Mouse (Mus musculus) layer of hippocampus, adult 2 months (tissue): ENCODE measurements around the gene Tec. TPM values are rescaled to one million over a fixed set of nuclear protein-coding genes. Genes with fewer than 3 reads are reported as not detected.

Experiments used
- DNase-seq, 2 experiments: peaks; one replicate each; pipeline ENCODE4 v3.0.0; 2022; ENCODE audit warnings: low spot score in 2 of 2
- H3K27ac ChIP-seq: fragments of 200-600 bp; 2 replicates; pipeline ENCODE4 v1.8.1; 2022
- H3K4me3 ChIP-seq: fragments of 200-600 bp; 2 replicates; pipeline ENCODE4 v1.8.1; 2022; ENCODE audit warnings: mild to moderate bottlenecking
- CTCF ChIP-seq: fragments of 200-600 bp; conservative IDR thresholded peaks from 2 replicates; pipeline ENCODE4 v1.8.1; 2022; ENCODE audit warnings: antibody characterized with exemption, mild to moderate bottlenecking, moderate library complexity
- total RNA-seq, 2 experiments: library from RNA; stranded (reverse); gene quantifications; 2 replicates each; pipeline ENCODE4 v1.2.3; 2021

The Tec gene
- total RNA-seq, 2 experiments from 2014 or later = 1.1 to 1.8 TPM

DNA sequence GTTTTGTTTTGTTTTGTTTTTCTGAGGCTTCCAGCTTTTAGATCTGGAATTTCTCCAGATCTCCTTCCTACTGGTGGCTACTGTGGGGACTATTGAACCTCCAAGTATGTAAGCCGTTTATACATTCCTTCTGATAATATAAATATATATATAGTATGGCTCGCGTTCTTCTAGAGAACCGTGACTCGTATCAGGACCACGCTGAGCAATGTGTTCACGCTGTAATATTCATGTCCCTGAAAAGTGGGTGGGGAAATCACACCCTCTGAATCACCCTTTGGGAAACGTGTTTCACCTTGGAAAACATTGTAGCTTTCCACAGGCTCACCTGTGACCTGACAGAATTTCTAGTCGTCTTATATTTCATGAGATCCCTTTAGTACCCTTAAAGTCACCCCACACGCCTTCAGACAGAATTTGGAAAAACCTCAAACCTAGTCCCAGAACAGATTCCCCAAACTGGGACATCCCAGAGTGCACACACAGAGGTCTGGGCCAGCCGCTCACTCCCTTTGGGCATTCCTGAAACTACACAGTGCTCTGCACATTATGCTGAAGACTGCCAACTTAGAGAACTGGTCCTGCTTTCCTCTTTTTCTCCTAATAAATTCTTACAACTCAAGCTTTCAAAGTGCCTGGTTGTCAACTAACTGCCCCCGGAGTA is 13.6 kb upstream of the Tec start:
- DNase-seq = no peak
- no peak overlapping the region for H3K4me3 ChIP-seq
- TF ChIP-seq CTCF = no peak
- no peak overlapping the region for H3K27ac ChIP-seq

DNA sequence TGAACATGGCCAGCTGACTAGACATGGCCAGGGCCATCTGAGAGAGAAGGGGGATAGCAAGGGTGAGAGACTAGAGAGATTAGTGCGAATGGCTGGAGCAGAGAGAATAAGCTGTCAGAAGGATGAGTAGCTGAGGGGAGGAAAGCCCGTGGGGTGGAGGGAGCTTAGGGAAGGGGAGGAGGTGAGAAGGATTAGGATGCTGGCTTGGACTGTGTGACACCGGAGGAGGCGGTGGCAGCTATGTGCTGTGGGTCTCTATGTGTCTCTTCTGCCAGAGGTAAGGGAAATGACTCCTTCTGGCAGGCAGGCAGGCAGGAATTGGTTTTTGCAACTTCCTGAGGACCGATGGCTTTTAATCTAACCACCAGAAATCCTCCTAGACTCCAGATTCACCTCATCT is 11.5 kb upstream of the Tec start:
- H3K4me3 ChIP-seq = no peak overlapping the region
- no peak for TF ChIP-seq CTCF
- no peak for DNase-seq
- no peak overlapping the region for H3K27ac ChIP-seq

DNA sequence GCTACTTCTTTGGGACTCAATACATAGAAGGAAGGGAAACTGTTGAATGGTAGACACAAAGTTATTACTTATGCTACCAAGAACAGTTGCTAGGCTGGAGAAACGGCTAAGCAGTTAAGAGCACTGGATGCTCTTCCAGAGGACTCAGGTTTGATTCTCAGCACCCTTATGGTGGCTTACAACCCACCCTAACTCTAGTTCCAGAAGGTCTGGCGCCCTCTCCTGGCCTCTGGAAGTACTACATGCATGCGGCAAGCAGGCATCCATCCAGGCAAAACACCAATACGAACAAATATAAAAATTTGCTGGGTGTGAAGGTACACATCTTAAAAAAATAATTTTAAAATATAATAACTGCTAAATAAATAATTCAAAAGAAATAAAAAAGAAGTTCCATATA is 2.8 kb upstream of the Tec start:
- DNase-seq = no peak
- TF ChIP-seq CTCF = peak; percentile 69
- Histone ChIP-seq H3K27ac (no peak overlapping the region), H3K4me3 (no peak overlapping the region)

DNA sequence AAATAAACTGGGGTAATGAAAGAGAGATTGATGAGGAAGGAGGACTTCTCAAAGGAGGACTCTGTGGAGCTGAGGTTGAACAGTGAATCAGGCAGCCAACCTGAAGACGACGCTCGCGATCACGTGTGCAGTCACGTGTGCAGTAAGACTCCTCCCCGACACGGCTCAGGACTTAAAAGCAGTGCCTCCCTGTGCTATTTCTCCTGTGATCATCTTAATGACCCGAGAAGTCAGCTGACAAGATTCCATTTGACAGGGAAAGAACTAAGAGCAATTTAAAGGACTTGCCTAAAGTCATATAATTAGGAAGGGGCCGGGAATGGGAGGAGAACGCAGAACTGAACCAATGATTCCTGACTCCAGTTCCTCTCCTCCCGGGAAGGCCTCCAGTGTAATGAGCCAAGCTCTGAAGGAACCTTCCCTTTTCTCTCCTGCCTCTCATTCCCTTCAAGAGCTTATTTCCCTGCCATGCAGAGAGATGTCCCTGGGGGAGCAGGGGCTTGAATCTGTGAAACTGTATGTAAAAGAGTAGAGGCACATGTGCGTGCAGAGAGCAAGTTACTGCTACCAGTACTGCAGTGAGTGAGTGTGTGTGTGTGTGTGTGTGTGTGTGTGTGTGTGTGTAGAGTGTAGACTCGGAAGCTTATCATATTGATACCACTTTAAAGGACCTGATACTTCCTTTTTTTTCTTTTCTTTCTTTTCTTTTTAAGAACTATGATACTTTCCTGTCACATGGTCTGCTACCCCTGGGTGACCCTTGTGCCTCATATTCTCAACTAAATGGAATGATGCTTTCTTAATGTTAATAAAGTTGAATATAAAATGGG is 1.7 kb upstream of the Tec start:
- no peak for TF ChIP-seq CTCF
- no peak for DNase-seq
- Histone ChIP-seq H3K27ac (no peak overlapping the region), H3K4me3 (no peak overlapping the region)

DNA sequence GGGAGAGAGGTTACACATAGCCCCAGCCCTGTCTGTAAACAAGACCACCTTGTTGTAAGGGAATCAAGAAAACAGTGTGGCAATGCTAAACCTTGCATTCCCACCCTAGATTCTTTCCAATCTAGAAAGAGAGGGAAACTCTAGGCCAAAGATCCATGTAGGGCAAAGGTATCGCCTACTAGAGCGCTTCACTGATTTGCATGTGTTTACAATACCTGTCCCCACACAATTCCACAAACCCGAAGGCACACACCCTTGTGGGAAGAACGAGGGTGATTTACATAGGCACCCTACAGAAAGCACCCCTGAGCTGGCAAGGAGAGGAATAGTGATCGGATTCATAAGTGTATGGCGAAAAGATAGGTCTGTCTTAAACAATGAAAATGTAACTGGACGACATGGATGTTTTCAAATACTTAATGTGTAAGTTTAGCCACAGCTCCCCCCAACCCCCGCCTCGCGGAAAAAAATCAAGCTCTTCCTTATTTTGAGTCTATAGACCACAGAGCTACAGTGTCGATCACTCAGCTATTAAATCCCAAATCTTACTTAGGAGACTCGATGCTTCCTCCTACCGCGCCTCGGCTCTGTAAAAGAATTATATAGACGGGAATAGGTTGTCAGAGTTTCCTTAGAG is 1.1 kb downstream of the Tec start:
- TF ChIP-seq CTCF = no peak
- H3K27ac ChIP-seq = no peak overlapping the region
- peak overlapping the region; percentile 62; the same call in 1 of the 2 replicates for H3K4me3 ChIP-seq
- DNase-seq = no peak

DNA sequence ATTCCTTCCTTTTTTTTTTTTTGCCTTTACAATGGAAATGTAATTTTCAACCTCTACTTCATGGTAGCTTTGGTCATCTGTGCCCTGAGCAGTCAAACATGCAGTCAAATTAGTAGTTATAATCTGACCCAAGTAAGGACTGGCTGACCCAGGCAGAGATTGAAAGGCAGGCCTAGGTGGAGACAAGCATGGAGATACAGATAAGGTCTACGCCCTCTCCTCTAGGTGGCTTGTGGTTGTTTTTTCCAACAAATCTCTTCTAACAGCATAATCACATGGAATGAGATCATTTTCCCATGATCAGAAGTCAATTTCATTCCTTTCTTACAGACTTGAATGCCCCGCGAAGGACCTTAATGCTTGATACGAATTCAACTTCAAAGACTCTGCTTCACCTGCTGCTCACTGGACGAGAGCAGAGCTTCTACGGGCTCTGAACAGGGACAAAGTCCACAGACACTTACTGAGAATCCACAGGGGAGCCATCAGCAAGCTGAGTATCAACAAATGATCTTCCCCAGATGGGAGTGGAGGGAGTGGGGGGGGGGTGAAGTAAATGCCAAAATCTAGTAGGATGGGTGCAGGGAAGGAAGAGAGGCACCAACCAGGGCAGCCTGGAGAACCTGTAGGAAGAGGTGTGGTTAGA is 1.9 kb downstream of the Tec start:
- no peak for DNase-seq
- Histone ChIP-seq H3K27ac (no peak overlapping the region), H3K4me3 (no peak overlapping the region)
- no peak for TF ChIP-seq CTCF

DNA sequence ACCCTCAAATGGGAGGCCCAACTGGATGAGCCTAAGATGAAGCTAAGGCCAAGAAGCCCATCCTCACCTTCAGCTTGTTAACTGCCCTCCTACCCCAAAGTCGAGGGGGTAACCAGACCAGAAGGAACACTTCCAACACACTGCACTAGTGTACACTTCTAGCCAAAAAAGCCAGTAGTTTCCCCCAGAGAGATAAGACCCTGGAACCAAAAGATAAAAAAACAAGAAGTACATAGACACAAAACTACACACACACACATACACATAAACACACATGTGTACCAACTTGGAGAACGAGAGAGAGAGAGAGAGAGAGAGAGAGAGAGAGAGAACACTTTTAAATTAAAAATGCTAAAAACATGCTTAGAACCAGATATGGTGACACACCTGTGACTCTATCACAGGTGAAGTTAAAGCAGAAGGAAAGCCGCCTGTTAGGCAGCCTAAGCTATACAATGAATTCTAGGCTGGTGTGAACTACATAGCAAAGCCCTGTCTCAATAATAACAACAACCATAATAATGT is 3.6 kb downstream of the Tec start:
- H3K4me3 ChIP-seq = no peak overlapping the region
- no peak for DNase-seq
- TF ChIP-seq CTCF = no peak
- no peak overlapping the region for H3K27ac ChIP-seq

DNA sequence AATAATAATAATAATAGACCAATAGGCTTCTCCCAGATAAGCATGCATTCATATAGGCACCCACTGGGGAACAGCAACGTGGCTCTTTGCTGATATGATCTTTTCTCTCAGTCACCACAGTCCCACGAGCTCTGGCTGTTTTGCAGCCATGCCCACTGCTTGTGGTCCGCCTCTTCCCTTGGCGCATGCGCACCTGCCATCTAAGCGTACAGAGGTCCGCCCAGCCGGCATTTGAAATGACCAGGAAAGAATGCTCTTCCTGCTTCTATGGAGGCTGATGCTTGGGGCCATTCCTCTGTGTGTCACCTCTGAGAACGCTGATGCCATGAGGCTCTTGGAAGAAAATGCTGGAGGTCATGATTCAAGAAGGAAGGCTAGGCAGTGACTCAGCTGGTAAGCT is 5.1 kb downstream of the Tec start:
- DNase-seq = no peak
- Histone ChIP-seq H3K27ac (no peak overlapping the region), H3K4me3 (no peak overlapping the region)
- no peak for TF ChIP-seq CTCF

DNA sequence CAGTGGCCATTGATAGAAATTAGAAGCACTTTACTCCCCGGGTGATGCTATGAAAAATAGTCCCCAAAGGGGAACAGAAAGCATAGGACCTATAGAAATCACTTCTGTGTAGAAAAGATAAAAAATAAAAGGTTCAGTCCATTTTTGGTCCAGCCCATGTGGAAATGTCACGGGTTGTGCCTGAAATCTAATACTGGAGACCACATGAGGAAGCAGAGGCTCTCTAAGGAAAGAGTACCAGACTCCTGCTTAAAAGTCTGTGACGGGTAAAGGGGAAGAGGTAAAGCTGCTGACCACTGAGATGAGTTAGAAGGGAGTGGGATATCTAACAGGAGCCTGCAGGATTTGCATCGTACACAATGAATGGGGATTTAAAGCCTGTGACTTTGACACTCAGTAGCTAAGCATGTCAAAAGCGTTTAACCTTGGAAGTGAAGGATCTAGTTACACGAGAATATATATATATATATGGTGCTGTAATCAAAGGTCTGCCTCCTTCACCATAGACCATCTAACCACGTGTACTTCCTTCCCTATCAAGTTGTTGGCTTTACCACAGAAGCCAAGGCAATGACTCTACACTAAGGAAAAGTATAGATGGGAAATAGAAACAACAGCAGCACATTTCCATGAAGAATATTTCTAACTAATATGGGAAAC is 6.4 kb downstream of the Tec start:
- H3K4me3 ChIP-seq = no peak overlapping the region
- TF ChIP-seq CTCF = no peak
- H3K27ac ChIP-seq = no peak overlapping the region
- DNase-seq = no peak

DNA sequence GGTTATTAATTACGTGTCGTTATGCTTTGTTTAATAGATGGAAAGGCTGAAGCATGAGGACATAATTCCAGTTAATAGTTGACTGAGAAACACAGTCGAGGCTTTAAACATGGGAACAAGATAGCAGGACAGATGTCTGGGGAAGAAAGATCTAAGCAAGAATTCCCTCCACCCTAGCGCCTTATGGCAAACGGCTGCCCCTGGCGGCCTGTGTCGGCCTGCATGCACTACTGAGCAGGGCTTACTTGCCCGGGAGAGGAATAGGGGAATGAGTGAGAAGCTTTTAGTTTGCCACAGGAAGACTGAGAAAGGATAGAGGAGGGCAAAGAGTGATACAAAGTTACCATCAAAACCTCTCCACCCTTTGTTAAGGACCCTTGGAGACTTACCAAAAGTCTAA is 7.4 kb downstream of the Tec start:
- TF ChIP-seq CTCF = peak; percentile 27
- Histone ChIP-seq H3K4me3 (no peak overlapping the region), H3K27ac (no peak overlapping the region)
- no peak for DNase-seq

DNA sequence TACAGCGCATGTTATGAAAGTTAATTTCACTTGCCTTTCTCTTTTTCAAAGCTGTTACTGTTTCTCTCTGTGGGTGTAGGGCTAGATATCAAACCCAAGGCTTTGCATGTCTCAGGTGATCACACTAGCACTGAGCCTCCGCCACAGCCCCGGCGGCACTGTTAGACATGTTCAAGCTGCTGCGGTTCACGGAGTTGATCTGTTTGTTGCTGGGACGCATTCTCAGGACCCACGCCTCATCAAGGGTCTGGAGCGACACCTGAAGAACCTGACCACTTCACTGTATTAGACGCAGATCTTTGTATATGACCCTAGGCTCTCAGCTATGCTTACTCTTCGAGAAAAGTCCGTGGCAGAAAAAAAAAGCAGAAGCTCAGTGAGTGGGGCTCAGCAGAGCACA is 10.0 kb downstream of the Tec start:
- no peak for DNase-seq
- Histone ChIP-seq H3K4me3 (no peak overlapping the region), H3K27ac (no peak overlapping the region)
- TF ChIP-seq CTCF = no peak

DNA sequence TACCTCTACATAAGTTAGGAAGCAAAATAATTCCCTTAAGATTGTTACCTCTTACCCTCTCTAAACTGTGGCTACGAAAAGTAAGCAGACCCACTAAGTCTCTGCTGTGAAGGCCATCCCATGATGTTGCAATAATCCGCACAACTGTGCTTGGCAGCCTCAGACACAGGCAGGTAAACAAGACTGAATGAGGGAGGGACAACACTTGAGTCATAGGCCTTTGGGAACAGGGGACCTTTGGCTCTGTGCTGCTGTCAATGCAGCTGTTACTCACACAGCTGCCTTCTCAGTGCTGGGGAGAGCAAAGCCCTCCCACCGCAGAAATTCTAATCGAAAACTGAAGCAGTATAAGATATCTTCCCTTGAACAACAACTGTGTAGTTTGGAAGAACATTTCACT is 10.5 kb downstream of the Tec start:
- Histone ChIP-seq H3K27ac (no peak overlapping the region), H3K4me3 (no peak overlapping the region)
- no peak for TF ChIP-seq CTCF
- no peak for DNase-seq
